Mouse (Mus musculus) bone marrow, adult 2 months (tissue): Measurements from ENCODE around the gene P3h1.

Source experiments
- CTCF ChIP-seq: fragments of 200-500 bp; IDR thresholded peaks from 2 replicates; pipeline ENCODE4 v1.5.1; 2011; ENCODE audit warnings: low read length, control low read depth; ENCODE audit not compliant: control insufficient read depth, insufficient read depth
- POLR2A ChIP-seq: fragments of 200-500 bp; IDR thresholded peaks from 2 replicates; pipeline ENCODE4 v1.6.1; 2011; ENCODE audit warnings: low read depth, mild to moderate bottlenecking, control low read depth, low read length, borderline replicate concordance; ENCODE audit not compliant: control insufficient read depth

- TF ChIP-seq CTCF (no peak), POLR2A (no peak)
These were observed 24.4 kb downstream of the P3h1 start for GRCm38 (mm10) chr4:119257083-119257482.
